ENCODE assay signal across 28 mouse cellular contexts in genomic region chr16:91662336-91662735, GRCm38 (mm10). TPM values are rescaled to one million over a fixed set of nuclear protein-coding genes. Genes with fewer than 3 reads are reported as not detected.
DNase-seq lines count a peak whose midpoint lies in the region; ATAC-seq and TF ChIP-seq lines count a peak whose summit lies in the region.
"Had no signal": no experiment of that assay in that cellular context is flagged by ENCODE, and none has a peak within 500 bp of the region (broad histone marks: within the 10 kb centered on the region; RNA-seq: fewer than 3 reads in every experiment).

No protein-coding gene starts in this region.

- no peak for TF ChIP-seq RAD21 in CH12.LX (IDR thresholded peaks at IDR 0.05; ENCODE audit: low read depth, low read length)

- WGBS in limb, embryonic 14.5 days = 94% methylated on average over 16 of the region's 16 CpGs
- 97% methylated on average over 16 of the region's 16 CpGs for WGBS in limb, embryonic 10.5 days

- H3K4me3 ChIP-seq in limb, embryonic 14.5 days (replicated peaks; ENCODE audit: low read length) = no peak overlapping the region
- H3K4me3 ChIP-seq in limb, embryonic 10.5 days = no peak overlapping the region
- H3K4me3 ChIP-seq in CH12.LX (replicated peaks in 1 of 3; ENCODE audit: low read depth in 2 of 3, low read length in 2 of 3, poor library complexity in 1 of 3) = no peak overlapping the region
- H3K4me3 ChIP-seq: embryonic facial prominence, embryonic 12.5 days; embryonic facial prominence, embryonic 15.5 days; heart, embryonic 12.5 days; heart, embryonic 15.5 days; hindbrain, embryonic 10.5 days; hindbrain, embryonic 13.5 days had no signal

- peaks cover 98% of the 10 kb centered on the region for H3K36me3 ChIP-seq in limb, embryonic 14.5 days (ENCODE audit: control insufficient read depth, insufficient read depth, low read length)
- peaks cover 100% of the 10 kb centered on the region for H3K36me3 ChIP-seq in limb, embryonic 10.5 days
- peaks cover 81 to 100% of the 10 kb centered on the region in 2 experiments for H3K36me3 ChIP-seq in CH12.LX (replicated peaks in 1 of 2; ENCODE audit: control insufficient read depth in 1 of 2, insufficient read depth in 1 of 2, low read length in 1 of 2)

- H3K79me2 ChIP-seq in CH12.LX (replicated peaks; ENCODE audit: control insufficient read depth, extremely low read depth, insufficient read depth, poor library complexity, severe bottlenecking) = peaks cover 84% of the 10 kb centered on the region

- no peak overlapping the region for H3K9ac ChIP-seq in limb, embryonic 14.5 days (ENCODE audit: low read depth, low read length, severe bottlenecking)
- H3K9ac ChIP-seq in CH12.LX (ENCODE audit: insufficient read depth, low read depth) = no peak overlapping the region
- H3K9ac ChIP-seq: embryonic facial prominence, embryonic 12.5 days; embryonic facial prominence, embryonic 15.5 days; heart, embryonic 12.5 days; heart, embryonic 15.5 days; hindbrain, embryonic 13.5 days had no signal

- in situ Hi-C loops in CH12.LX (cut with MboI; ENCODE audit: low pct_ligation_motif_present, low pct_unique_long_range_greater_than_20kb, low sequenced_read_pairs) = no loop called here

- TF ChIP-seq POLR2A in limb, embryonic 14.5 days (IDR thresholded peaks at IDR 0.05; ENCODE audit: borderline replicate concordance, extremely low read depth, insufficient read depth, insufficient read length) = no peak
- TF ChIP-seq POLR2A in CH12.LX (IDR thresholded peaks at IDR 0.05; ENCODE audit: low read depth, low read length) = peak; percentile 24; the same call in 1 of the 2 replicates

- TF ChIP-seq EP300 in CH12.LX (IDR thresholded peaks at IDR 0.05; ENCODE audit: low read length) = no peak

- H3K27ac ChIP-seq in limb, embryonic 14.5 days (replicated peaks; ENCODE audit: low read depth, low read length) = 0 out of 2 replicates have a peak overlapping the region, but pooled peaks have one; percentile 13
- no peak overlapping the region for H3K27ac ChIP-seq in limb, embryonic 10.5 days
- no peak overlapping the region for H3K27ac ChIP-seq in CH12.LX (ENCODE audit: insufficient read depth, low read depth)
- H3K27ac ChIP-seq: embryonic facial prominence, embryonic 12.5 days; embryonic facial prominence, embryonic 15.5 days; heart, embryonic 15.5 days; hindbrain, embryonic 10.5 days; hindbrain, embryonic 13.5 days had no signal

- H3K9me3 ChIP-seq in limb, embryonic 14.5 days (ENCODE audit: control insufficient read depth, low read length) = no peaks in the 10 kb centered on the region
- H3K9me3 ChIP-seq in limb, embryonic 10.5 days (replicated peaks) = no peaks in the 10 kb centered on the region
- H3K9me3 ChIP-seq in CH12.LX (replicated peaks; ENCODE audit: low read length) = no peaks in the 10 kb centered on the region
- H3K9me3 ChIP-seq: embryonic facial prominence, embryonic 12.5 days; heart, embryonic 12.5 days; heart, embryonic 15.5 days; hindbrain, embryonic 10.5 days; hindbrain, embryonic 13.5 days had no signal

- TF ChIP-seq CTCF in CH12.LX (conservative IDR thresholded peaks at IDR 0.05 in 1 of 2, IDR thresholded peaks at IDR 0.05 in 1 of 2; ENCODE audit: low read depth in 2 of 2, low read length in 2 of 2) = no peak

- DNase-seq in frontal cortex, postnatal 36 days (ENCODE audit: low spot score in 2 of 2) = peak; percentile 20 to 37
- DNase-seq in frontal cortex, postnatal 14 days (ENCODE audit: low spot score in 2 of 2) = no peak
- no peak for DNase-seq in limb, embryonic 14.5 days (ENCODE audit: low spot score)
- no peak for DNase-seq in limb, embryonic 10.5 days (ENCODE audit: low spot score)
- no peak for DNase-seq in CH12.LX (ENCODE audit: extremely low read depth)
- DNase-seq in brain, adult 2 months (ENCODE audit: low read depth, low spot score) = peak; percentile 71
- DNase-seq in adipocyte (ENCODE audit: low spot score) = no peak
- DNase-seq: adrenal gland, postnatal 10 days; adrenal gland, postnatal 36 days; B cell, adult 2 months; cerebellum, adult 11 months; cerebellum, adult 2 months; cerebellum, adult 9-11 months; cerebellum, postnatal 25 days; gastrocnemius, postnatal 10 days; gastrocnemius, postnatal 36 days; heart, postnatal 10 days; heart, postnatal 36 days had no signal

- dilution Hi-C loops in CH12.LX (cut with MboI; ENCODE audit: extremely low pct_ligation_motif_present, extremely low pct_unique_long_range_greater_than_20kb, low sequenced_read_pairs) = no loop called here

- no peaks in the 10 kb centered on the region for H3K4me1 ChIP-seq in limb, embryonic 14.5 days (ENCODE audit: control insufficient read depth, insufficient read depth, low read length)
- no peaks in the 10 kb centered on the region for H3K4me1 ChIP-seq in limb, embryonic 10.5 days
- peaks cover 0 to 16% of the 10 kb centered on the region in 2 experiments; a peak in 2 of 4 replicates for H3K4me1 ChIP-seq in CH12.LX (ENCODE audit: control insufficient read depth in 1 of 2, insufficient read depth in 2 of 2)
- H3K4me1 ChIP-seq: embryonic facial prominence, embryonic 12.5 days; heart, embryonic 12.5 days; hindbrain, embryonic 10.5 days had no signal

- no peak for ATAC-seq in limb, embryonic 14.5 days (ENCODE audit: low FRiP score, low read depth)
- ATAC-seq: activated CD4-positive, CD25-positive, alpha-beta regulatory T cell, adult 4 months; forebrain, embryonic 14.5 days; hindbrain, embryonic 16.5 days; intestine, postnatal 0 days had no signal

- H3K4me2 ChIP-seq in limb, embryonic 14.5 days (replicated peaks; ENCODE audit: low read depth, low read length, severe bottlenecking) = no peak overlapping the region
- no peak overlapping the region for H3K4me2 ChIP-seq in CH12.LX (ENCODE audit: insufficient read depth, low read depth, poor library complexity, severe bottlenecking)
- H3K4me2 ChIP-seq: embryonic facial prominence, embryonic 12.5 days; embryonic facial prominence, embryonic 15.5 days; heart, embryonic 12.5 days; heart, embryonic 15.5 days; hindbrain, embryonic 13.5 days had no signal

- no peaks in the 10 kb centered on the region for H3K27me3 ChIP-seq in limb, embryonic 14.5 days (ENCODE audit: control insufficient read depth, insufficient read depth, low read length)
- H3K27me3 ChIP-seq in limb, embryonic 10.5 days (ENCODE audit: low read depth, poor library complexity, severe bottlenecking) = no peaks in the 10 kb centered on the region
- H3K27me3 ChIP-seq in CH12.LX (replicated peaks) = no peaks in the 10 kb centered on the region
- H3K27me3 ChIP-seq: embryonic facial prominence, embryonic 12.5 days; embryonic facial prominence, embryonic 15.5 days; heart, embryonic 12.5 days; heart, embryonic 15.5 days; hindbrain, embryonic 13.5 days had no signal

TF ChIP-seq in CH12.LX, 34 proteins besides CTCF, POLR2A, EP300 and RAD21:
- no peak for TF ChIP-seq ZMIZ1 (IDR thresholded peaks at IDR 0.05; ENCODE audit: low read depth, low read length)
- no peak for TF ChIP-seq ELF1 (IDR thresholded peaks at IDR 0.05; ENCODE audit: low read depth, low read length)
- TF ChIP-seq JUN (IDR thresholded peaks at IDR 0.05; ENCODE audit: insufficient read depth, low read depth, low read length) = no peak
- TF ChIP-seq GABPA (IDR thresholded peaks at IDR 0.05; ENCODE audit: insufficient replicate concordance, low read depth, low read length) = no peak
- TF ChIP-seq CHD1 (IDR thresholded peaks at IDR 0.05; ENCODE audit: low read depth, low read length) = no peak
- no peak for TF ChIP-seq ZNF384 (IDR thresholded peaks at IDR 0.05; ENCODE audit: low read depth, low read length)
- TF ChIP-seq UBTF (IDR thresholded peaks at IDR 0.05; ENCODE audit: low read depth, low read length) = no peak
- TF ChIP-seq SMC3 (IDR thresholded peaks at IDR 0.05; ENCODE audit: low read depth, low read length) = no peak

RNA-seq across cellular contexts. Expression of gene Son, which starts 15.0 kb away (rescaled TPM):
- 342 and 354 TPM in 2 replicates for polyA plus RNA-seq in limb, embryonic 14.5 days (2012; rRNA removed)
- 180 and 185 TPM in 2 replicates for polyA plus RNA-seq in limb, embryonic 14.5 days (2014; fragmentation: Nextera tagmentation; extraction: Ambion mirVana)
- 105 and 122 TPM in 2 replicates for polyA plus RNA-seq in limb, embryonic 10.5 days (2016; fragmentation: Nextera tagmentation; extraction: Ambion mirVana)
- total RNA-seq in CH12.LX (2012; rRNA removed) (126 and 152 TPM in 2 replicates), CH12.LX (2014; rRNA removed) (206 and 235 TPM in 2 replicates)
- 237 and 271 TPM in 2 replicates for polyA plus RNA-seq in CH12.LX (2012; ENCODE audit: insufficient read length, low read depth)

RNA-seq across cellular contexts. Expression of gene Gart, which starts 15.6 kb away (rescaled TPM):
- 55.5 and 64.5 TPM in 2 replicates for polyA plus RNA-seq in limb, embryonic 14.5 days (2012; rRNA removed)
- polyA plus RNA-seq in limb, embryonic 14.5 days (2014; fragmentation: Nextera tagmentation; extraction: Ambion mirVana) = 89.6 and 98.9 TPM in 2 replicates
- 178 and 199 TPM in 2 replicates for polyA plus RNA-seq in limb, embryonic 10.5 days (2016; fragmentation: Nextera tagmentation; extraction: Ambion mirVana)
- total RNA-seq in CH12.LX (2012; rRNA removed) = 517 and 601 TPM in 2 replicates
- 347 and 356 TPM in 2 replicates for total RNA-seq in CH12.LX (2014; rRNA removed)
- 722 and 821 TPM in 2 replicates for polyA plus RNA-seq in CH12.LX (2012; ENCODE audit: insufficient read length, low read depth)

RNA-seq across cellular contexts. Expression of gene Donson, which starts 26.2 kb away (rescaled TPM):
- 28.4 and 33.2 TPM in 2 replicates for polyA plus RNA-seq in limb, embryonic 14.5 days (2012; rRNA removed)
- polyA plus RNA-seq in limb, embryonic 14.5 days (2014; fragmentation: Nextera tagmentation; extraction: Ambion mirVana) = 19.8 and 22.8 TPM in 2 replicates
- polyA plus RNA-seq in limb, embryonic 10.5 days (2016; fragmentation: Nextera tagmentation; extraction: Ambion mirVana) = 41.0 and 43.2 TPM in 2 replicates
- total RNA-seq in CH12.LX (2012; rRNA removed) (62.5 and 63.2 TPM in 2 replicates), CH12.LX (2014; rRNA removed) (63.9 and 71.5 TPM in 2 replicates)
- 47.6 and 51.9 TPM in 2 replicates for polyA plus RNA-seq in CH12.LX (2012; ENCODE audit: insufficient read length, low read depth)

RNA-seq across cellular contexts. Expression of gene Dnajc28, which starts 43.5 kb away (rescaled TPM):
- polyA plus RNA-seq in limb, embryonic 14.5 days (2012; rRNA removed) = 1.1 and 1.7 TPM in 2 replicates
- 2.9 and 3.2 TPM in 2 replicates for polyA plus RNA-seq in limb, embryonic 14.5 days (2014; fragmentation: Nextera tagmentation; extraction: Ambion mirVana)
- 3.0 and 4.6 TPM in 2 replicates for polyA plus RNA-seq in limb, embryonic 10.5 days (2016; fragmentation: Nextera tagmentation; extraction: Ambion mirVana)
- 1.1 and 1.8 TPM in 2 replicates for total RNA-seq in CH12.LX (2012; rRNA removed)
- total RNA-seq in CH12.LX (2014; rRNA removed) = 0.97 and 1.2 TPM in 2 replicates
- polyA plus RNA-seq in CH12.LX (2012; ENCODE audit: insufficient read length, low read depth) = 0.47 and 0.55 TPM in 2 replicates

Comparison
In these comparisons a context has a peak if more than half of its experiments do, and no peak if none do; other contexts are left out.
1. DNase-seq: peak in frontal cortex, postnatal 36 days (2 of 2) and brain, adult 2 months (single experiment); none in frontal cortex, postnatal 14 days (0 of 2), limb, embryonic 14.5 days (single experiment), limb, embryonic 10.5 days (single experiment), CH12.LX (single experiment) and adipocyte (single experiment).